Mouse (Mus musculus) brown adipose tissue, adult 24 weeks (tissue): ENCODE data around the gene Pmch. TPM values are rescaled to one million over a fixed set of nuclear protein-coding genes. Genes with fewer than 3 reads are reported as not detected.

Experiments used
- H3K27ac ChIP-seq: fragments of 200-500 bp; replicated peaks from 2 replicates; pipeline ENCODE4 v1.5.1; 2012; ENCODE audit warnings: low read depth, mild to moderate bottlenecking, low read length
- H3K4me1 ChIP-seq: fragments of 200-500 bp; 2 replicates; pipeline ENCODE4 v1.6.1; 2012; ENCODE audit warnings: low read length, mixed read lengths; ENCODE audit not compliant: control insufficient read depth, insufficient read depth, insufficient read length
- H3K4me3 ChIP-seq: fragments of 200-500 bp; 2 replicates; pipeline ENCODE4 v1.5.1; 2012; ENCODE audit warnings: low read depth, mild to moderate bottlenecking, low read length, moderate library complexity; ENCODE audit not compliant: insufficient read depth
- polyA plus RNA-seq: library from polyadenylated mRNA; stranded (reverse); fragments of >200 nt; gene quantifications from 2 replicates; pipeline ENCODE4 v1.2.4, GENCODE M21; 2012; ENCODE audit not compliant: missing spikeins, insufficient read depth, insufficient read length

The Pmch gene
- not detected in 2 replicates for polyA plus RNA-seq

DNA sequence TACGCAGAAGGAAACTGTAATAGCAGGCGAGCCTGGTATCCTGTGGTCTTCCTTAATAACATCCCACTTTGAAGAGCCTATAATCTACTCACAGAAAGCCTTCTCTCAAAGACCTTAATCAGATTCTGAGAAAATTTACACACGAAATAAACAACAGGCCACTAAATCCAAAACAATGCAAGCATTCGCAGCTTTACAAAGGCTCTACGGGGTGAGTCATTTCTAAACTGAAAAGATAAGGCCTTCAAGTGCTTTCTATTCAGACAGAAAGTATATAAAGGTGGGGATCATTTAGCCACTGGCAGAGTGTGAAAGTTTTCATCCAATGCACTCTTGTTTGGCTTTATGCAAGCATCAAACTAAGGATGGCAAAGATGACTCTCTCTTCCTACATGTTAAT is at the start of gene Pmch:
Pmch (plus strand) TSS at position 301 of the 400 bp plus-strand sequence.
- Histone ChIP-seq H3K4me3 (no peak within 1 kb of the TSS), H3K27ac (no peak within 1 kb of the TSS), H3K4me1 (no peaks in the 10 kb centered on the region)

DNA sequence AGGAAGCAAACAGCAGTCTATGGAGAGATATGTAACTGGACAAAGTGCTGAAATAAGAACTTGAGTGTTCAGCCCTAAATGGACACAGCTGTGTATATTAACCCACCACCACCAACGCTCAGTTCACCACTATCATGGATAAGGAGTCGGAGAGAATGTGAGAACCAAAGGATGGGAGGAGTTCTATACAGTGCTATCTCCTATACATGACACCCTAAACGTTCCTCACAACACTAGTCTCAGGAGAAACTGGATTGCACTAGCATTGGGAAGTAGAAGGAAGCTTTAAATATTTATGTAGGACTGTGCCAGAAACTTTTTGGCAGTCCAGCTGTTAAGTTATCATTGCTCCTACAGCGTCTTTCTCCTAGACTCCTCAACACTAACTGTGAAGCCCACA is 46.6 kb upstream of the Pmch start:
- no peaks in the 10 kb centered on the region for H3K4me1 ChIP-seq
- no peak overlapping the region for H3K4me3 ChIP-seq
- no peak overlapping the region for H3K27ac ChIP-seq

DNA sequence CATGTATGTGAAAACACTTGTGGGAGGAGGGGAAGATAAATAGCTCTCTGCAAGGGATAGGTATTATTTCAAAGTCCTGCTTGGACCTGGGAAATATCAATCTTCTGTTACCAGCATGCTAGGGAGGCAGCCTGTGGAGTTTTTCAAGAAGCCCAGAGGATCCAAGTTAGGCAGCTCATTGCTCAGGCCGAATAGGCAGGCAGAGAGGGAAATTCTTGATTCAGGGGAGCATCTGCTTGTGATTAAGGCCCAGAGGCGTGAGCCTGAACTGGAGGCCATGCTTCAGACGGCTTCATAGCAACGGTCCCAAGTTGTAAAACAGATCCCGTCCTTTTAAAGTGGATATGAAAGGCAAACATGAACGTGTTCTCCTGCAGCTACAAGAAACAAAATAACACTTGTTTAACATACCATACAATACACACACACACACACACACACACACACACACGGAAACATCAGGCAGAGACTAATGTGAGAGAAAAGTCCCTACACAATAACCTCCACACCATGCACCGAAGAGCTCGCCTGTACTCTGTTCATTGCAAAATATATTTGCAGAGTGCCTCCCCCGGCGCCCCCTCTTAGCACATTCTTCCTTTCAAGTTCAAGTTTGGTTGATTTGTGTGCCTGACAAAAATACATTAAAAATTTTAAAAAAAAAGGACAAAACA is 44.6 kb upstream of the Pmch start:
- Histone ChIP-seq H3K4me3 (no peak overlapping the region), H3K27ac (no peak overlapping the region), H3K4me1 (no peaks in the 10 kb centered on the region)

DNA sequence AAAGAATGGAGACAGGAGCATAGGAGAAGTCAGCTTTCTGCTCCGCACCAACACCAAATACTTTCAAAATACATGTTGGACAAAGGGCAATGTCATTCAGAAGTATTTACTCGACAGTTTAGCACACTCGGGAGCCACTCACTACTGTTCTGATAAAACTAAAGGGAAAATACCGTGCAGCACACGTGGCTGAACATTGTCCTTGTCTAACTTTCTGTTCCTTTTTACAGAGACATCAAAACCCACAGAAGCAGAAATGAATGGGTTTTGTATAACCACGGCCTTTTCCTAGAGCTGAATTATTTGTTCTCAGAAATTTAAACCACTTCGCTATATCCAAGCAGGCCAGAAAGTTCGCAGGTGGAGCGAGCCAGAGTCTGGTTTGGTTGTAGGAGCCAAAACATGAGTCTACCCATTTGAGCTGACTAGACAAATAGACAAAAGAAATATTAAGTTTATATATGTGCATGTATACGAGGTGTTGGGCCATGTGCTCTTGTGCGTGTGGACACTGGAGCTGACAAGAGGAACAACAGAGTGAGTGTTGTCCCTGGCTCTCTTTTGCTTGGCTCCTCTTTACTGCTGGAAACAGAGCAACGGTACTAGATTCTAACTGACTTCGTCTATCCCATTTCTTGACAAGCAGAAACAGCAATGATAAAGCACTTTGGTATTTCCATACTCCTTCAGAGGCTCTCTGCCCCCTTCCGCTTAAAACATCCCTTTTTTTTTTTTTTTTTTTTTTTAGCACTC is 36.5 kb upstream of the Pmch start:
- H3K4me1 ChIP-seq = no peaks in the 10 kb centered on the region
- H3K4me3 ChIP-seq = no peak overlapping the region
- H3K27ac ChIP-seq = no peak overlapping the region

DNA sequence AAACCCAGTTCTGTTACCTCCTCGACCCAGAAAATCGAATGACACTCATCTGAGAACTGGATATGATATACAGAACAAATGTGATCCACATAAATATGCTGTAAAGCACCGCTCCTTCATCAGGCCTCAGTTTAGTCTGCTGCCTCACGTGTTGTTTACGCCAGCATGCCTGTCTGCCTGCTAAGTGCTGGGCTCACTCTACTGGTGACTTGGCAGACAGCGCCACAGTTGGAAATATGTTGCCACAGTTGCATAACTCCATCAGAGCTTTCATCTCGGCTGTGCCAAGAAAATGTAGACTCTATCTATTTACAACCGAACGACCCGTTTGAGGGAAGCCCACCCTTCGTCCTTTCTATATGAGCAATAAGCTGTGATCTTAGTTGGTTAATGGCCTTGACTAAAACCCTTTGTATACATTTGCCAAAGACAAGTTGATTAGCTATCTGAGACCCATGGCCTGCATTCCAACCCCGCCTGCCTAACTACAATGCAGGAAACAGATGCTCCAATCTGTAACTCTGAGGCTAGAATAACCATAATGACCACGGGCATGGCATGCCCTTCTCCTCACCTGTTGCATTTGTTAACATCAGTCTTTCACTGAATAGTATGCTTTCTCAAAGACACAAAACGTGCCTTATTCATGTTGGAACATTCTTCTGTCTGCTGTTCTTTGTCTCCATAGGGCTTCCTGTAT is 33.8 kb upstream of the Pmch start:
- no peaks in the 10 kb centered on the region for H3K4me1 ChIP-seq
- H3K27ac ChIP-seq = no peak overlapping the region
- no peak overlapping the region for H3K4me3 ChIP-seq

DNA sequence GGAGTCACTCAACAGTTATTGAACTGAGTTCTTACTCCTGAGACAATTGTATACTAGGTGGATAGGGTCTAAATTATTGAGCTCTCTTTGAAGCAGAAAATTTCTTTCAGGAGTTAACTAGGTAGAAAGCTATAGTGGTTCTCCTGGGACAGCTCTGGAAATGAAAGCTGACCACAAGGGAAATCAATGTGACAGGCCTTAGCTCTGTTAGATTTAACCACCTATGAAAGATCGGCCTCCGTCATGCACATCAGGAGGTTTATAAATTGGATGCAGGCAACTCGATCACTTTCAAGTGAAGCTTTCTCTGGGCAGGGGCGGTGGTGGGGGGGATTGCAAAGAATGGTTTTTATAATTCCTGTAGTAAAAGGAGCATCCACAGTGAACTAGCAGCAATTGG is 27.4 kb upstream of the Pmch start:
- Histone ChIP-seq H3K4me3 (no peak overlapping the region), H3K27ac (peak overlapping the region; percentile 34; the same call in 1 of the 2 replicates), H3K4me1 (peaks cover 5% of the 10 kb centered on the region; the same call in 1 of the 2 replicates)

DNA sequence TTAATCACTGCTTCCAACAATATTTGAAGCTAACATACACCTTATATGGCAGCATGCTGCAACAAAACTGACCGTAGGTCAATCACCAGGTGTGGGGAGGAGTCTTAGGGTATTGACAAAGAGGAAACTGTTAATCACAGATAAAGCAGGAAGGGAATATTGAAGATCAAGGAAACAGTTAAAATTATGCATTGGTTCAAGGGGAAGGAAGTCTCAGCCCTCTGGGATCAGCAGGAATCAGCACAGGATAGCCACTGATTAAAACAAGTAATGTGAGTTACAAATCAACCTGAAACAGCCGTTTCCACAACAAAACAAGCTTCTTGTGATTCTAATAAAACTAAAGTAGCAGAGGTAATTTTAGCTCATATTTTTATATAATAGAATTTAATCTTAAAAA is 26.0 kb upstream of the Pmch start:
- Histone ChIP-seq H3K27ac (no peak overlapping the region), H3K4me1 (peaks cover 5% of the 10 kb centered on the region; the same call in 1 of the 2 replicates), H3K4me3 (no peak overlapping the region)

DNA sequence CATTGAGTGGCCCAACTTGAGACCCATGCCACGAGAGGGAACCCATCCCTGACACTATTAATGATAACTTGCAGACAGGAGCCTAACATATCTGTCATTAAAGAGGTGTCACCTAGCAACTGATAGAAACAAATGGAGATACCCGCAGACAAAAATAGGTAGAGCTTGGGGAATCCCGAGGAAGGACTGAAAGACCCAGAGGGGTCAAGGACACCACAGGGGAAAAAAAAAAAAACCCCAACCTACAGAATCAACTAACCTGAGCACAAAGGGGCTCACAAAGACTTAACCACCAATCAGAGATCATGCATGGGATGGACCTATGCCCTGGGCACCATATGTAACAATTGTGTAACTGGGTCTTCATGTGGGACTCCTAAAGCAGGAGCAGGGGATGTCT is 23.5 kb upstream of the Pmch start:
- Histone ChIP-seq H3K27ac (no peak overlapping the region), H3K4me3 (no peak overlapping the region), H3K4me1 (peaks cover 5% of the 10 kb centered on the region; the same call in 1 of the 2 replicates)

DNA sequence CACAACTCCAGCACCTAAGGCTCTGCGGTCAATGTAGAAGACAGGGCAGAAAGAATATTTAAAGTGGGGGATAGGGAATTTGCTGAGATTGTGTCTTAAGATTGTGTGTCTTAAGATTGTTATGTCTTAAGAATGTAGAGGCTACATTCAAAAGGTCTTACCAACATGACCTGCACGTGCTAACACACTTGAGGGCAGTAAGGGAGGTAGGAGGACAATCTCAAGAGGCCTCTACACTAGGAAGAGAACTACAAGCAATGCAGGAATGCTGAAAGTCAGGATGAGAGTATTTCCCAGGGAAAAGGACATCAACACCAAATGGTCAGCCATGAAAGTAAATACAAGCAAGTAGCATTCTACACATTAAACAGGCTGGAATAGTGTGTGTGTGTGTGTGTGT is 15.3 kb downstream of the Pmch start:
- Histone ChIP-seq H3K4me3 (no peak overlapping the region), H3K4me1 (no peaks in the 10 kb centered on the region), H3K27ac (no peak overlapping the region)

DNA sequence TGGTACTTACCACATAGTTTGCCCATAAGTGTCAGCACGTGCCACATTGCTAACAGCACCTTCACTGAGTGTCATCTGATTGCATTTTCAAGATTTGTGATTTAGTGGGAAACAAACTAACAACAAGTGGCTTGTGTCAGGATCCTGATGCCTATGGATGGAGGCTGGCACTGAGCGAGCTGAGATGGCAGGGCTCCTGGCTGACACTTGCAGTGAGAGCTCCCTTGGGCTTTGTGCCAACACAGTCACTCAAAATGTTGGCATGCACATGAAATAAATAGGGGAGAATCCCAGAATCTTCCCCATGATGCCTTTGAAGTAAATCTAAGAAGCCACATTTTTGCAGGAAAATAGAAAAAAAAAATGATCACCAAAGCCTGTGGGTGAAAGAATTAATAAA is 22.4 kb downstream of the Pmch start:
- Histone ChIP-seq H3K4me3 (no peak overlapping the region), H3K27ac (no peak overlapping the region), H3K4me1 (no peaks in the 10 kb centered on the region)

DNA sequence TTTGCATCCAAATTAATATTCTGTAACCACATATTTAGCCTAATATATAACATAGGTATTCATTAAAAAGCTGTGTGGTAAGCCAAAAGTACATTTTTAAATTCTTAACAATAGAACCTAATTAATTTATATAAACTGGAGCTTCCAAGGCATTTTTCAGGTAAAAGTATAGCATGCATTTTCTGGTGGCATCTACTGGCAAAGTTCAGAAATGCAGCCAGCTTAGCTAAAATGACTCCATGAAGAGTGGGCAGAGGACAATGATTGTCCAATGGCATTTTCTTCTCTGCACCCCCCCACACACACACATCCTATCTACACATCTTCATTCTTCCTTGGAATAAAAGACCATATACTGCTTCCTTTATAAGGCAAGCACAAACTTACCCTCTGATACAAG is 28.8 kb downstream of the Pmch start:
- Histone ChIP-seq H3K4me3 (no peak overlapping the region), H3K27ac (no peak overlapping the region), H3K4me1 (no peaks in the 10 kb centered on the region)

DNA sequence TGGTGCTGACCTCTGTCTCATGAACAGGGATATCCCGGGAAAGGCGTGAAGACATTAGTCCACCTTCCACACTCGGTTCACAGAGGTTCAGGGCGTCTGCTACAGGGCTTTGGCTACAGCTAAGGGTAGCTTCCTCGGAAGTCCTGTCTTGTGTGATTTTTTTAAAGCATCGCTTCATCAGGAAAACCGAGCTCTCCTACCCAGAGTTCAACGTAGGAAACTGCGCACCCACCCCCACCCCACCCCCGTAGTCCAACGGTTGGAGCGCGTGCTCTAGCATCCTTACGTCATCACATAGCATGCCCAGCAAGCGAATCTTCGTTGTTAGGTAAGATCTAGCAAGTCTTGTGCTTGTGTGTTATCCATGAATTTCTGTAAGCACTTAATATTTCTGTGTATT is 44.8 kb downstream of the Pmch start:
- Histone ChIP-seq H3K4me1 (no peaks in the 10 kb centered on the region), H3K27ac (no peak overlapping the region), H3K4me3 (no peak overlapping the region)

Other genes with a start within 250 kb of the Pmch start
- gene Igf1, start 232.8 kb upstream of the Pmch start, polyA plus RNA-seq = 39.0 and 47.2 TPM in 2 replicates
- 0.71 TPM in 1 of 2 replicates, not detected in the other for gene Parpbp, start 55.9 kb downstream of the Pmch start, polyA plus RNA-seq
- 11.7 and 15.0 TPM in 2 replicates for gene Nup37, start 55.9 kb downstream of the Pmch start, polyA plus RNA-seq
- 67.1 and 88.3 TPM in 2 replicates for gene Washc3, start 110.0 kb downstream of the Pmch start, polyA plus RNA-seq